Mouse (Mus musculus): ENCODE results near the gene Dst. TPM values are rescaled to one million over a fixed set of nuclear protein-coding genes. Genes with fewer than 3 reads are reported as not detected.

Gene Dst
- total and polyA plus RNA-seq, 3 experiments: 9.1 to 28.0 (median 20.5) TPM

GRCm38 (mm10) chr1:34150416-34151093, 242.5 kb downstream of the Dst start:
- Histone ChIP-seq H3K4me3 (replicated peaks in 1 of 3; ENCODE audit: low read depth in 2 of 3, low read length in 2 of 3, poor library complexity in 1 of 3) (no peak overlapping the region), H3K4me1 (ENCODE audit: control insufficient read depth in 1 of 2, insufficient read depth in 2 of 2) (peaks cover 12 to 44% of the 10 kb centered on the region in 2 experiments), H3K36me3 (replicated peaks in 1 of 2; ENCODE audit: control insufficient read depth in 1 of 2, insufficient read depth in 1 of 2, low read length in 1 of 2) (peaks cover 3 to 34% of the 10 kb centered on the region in 2 experiments), H3K27me3 (replicated peaks) (no peaks in the 10 kb centered on the region), H3K4me2 (ENCODE audit: insufficient read depth, low read depth, poor library complexity, severe bottlenecking) (peak overlapping the region; percentile 45; the same call in 1 of the 2 replicates), H3K79me2 (replicated peaks; ENCODE audit: control insufficient read depth, extremely low read depth, insufficient read depth, poor library complexity, severe bottlenecking) (no peaks in the 10 kb centered on the region), H3K9me3 (replicated peaks; ENCODE audit: low read length) (peaks cover 3% of the 10 kb centered on the region), H3K9ac (ENCODE audit: insufficient read depth, low read depth) (no peak overlapping the region), H3K27ac (ENCODE audit: insufficient read depth, low read depth) (no peak overlapping the region)
- 0 out of 2 replicates have a peak, but pooled peaks have one; percentile 12 for TF ChIP-seq BHLHE40 (IDR thresholded peaks at IDR 0.05; ENCODE audit: low read depth, low read length)
- 0 out of 2 replicates have a peak, but pooled peaks have one; percentile 70 for TF ChIP-seq JUND (conservative IDR thresholded peaks at IDR 0.05; ENCODE audit: low read depth, low read length)
- no peak for TF ChIP-seq ZC3H11A (IDR thresholded peaks at IDR 0.05; ENCODE audit: low read depth, low read length)
- no peak for TF ChIP-seq RCOR1 (conservative IDR thresholded peaks at IDR 0.05; ENCODE audit: low read depth, low read length)
- TF ChIP-seq USF2 (conservative IDR thresholded peaks at IDR 0.05; ENCODE audit: low read depth, low read length): no peak
- TF ChIP-seq ETS1 (conservative IDR thresholded peaks at IDR 0.05; ENCODE audit: low read depth, low read length): peak; percentile 42
- TF ChIP-seq MXI1 (IDR thresholded peaks at IDR 0.05; ENCODE audit: low read depth, low read length): no peak
- no peak for TF ChIP-seq MAZ (IDR thresholded peaks at IDR 0.05; ENCODE audit: low read depth, low read length)
- TF ChIP-seq NELFE (IDR thresholded peaks at IDR 0.05; ENCODE audit: low read depth, low read length): no peak
- no peak for TF ChIP-seq CHD1 (IDR thresholded peaks at IDR 0.05; ENCODE audit: low read depth, low read length)
- peak; percentile 67 for TF ChIP-seq JUN (IDR thresholded peaks at IDR 0.05; ENCODE audit: insufficient read depth, low read depth, low read length)
- no peak for TF ChIP-seq SMC3 (IDR thresholded peaks at IDR 0.05; ENCODE audit: low read depth, low read length)
- no peak for TF ChIP-seq MEF2A (IDR thresholded peaks at IDR 0.05; ENCODE audit: borderline replicate concordance, low read depth, low read length)
- peak; percentile 35 for DNase-seq (ENCODE audit: extremely low read depth)
- dilution Hi-C loops (cut with MboI; ENCODE audit: extremely low pct_ligation_motif_present, extremely low pct_unique_long_range_greater_than_20kb, low sequenced_read_pairs): no loop called here
- in situ Hi-C loops (cut with MboI; ENCODE audit: low pct_ligation_motif_present, low pct_unique_long_range_greater_than_20kb, low sequenced_read_pairs): no loop called here

GRCm38 (mm10) chr1:34152683-34153082, 244.7 kb downstream of the Dst start:
- peaks cover 6 to 41% of the 10 kb centered on the region in 2 experiments for H3K36me3 ChIP-seq (replicated peaks in 1 of 2; ENCODE audit: control insufficient read depth in 1 of 2, insufficient read depth in 1 of 2, low read length in 1 of 2)
- DNase-seq (ENCODE audit: extremely low read depth): peak; percentile 65
- H3K79me2 ChIP-seq (replicated peaks; ENCODE audit: control insufficient read depth, extremely low read depth, insufficient read depth, poor library complexity, severe bottlenecking): no peaks in the 10 kb centered on the region
- TF ChIP-seq MYC (IDR thresholded peaks at IDR 0.05; ENCODE audit: low read depth, low read length) (no peak), ELF1 (IDR thresholded peaks at IDR 0.05; ENCODE audit: low read depth, low read length) (0 out of 2 replicates have a peak, but pooled peaks have one; percentile 9), KAT2A (IDR thresholded peaks at IDR 0.05; ENCODE audit: insufficient replicate concordance, low read length) (no peak), ETS1 (conservative IDR thresholded peaks at IDR 0.05; ENCODE audit: low read depth, low read length) (peak; percentile 66), E2F4 (IDR thresholded peaks at IDR 0.05; ENCODE audit: insufficient replicate concordance, low read depth, low read length) (no peak), CTCF (conservative IDR thresholded peaks at IDR 0.05 in 1 of 2, IDR thresholded peaks at IDR 0.05 in 1 of 2; ENCODE audit: low read depth in 2 of 2, low read length in 2 of 2) (no peak), EP300 (IDR thresholded peaks at IDR 0.05; ENCODE audit: low read length) (peak; percentile 68), MEF2A (IDR thresholded peaks at IDR 0.05; ENCODE audit: borderline replicate concordance, low read depth, low read length) (peak; percentile 44; the same call in 1 of the 2 replicates), JUND (conservative IDR thresholded peaks at IDR 0.05; ENCODE audit: low read depth, low read length) (peak; percentile 81), CHD2 (IDR thresholded peaks at IDR 0.05; ENCODE audit: low read length) (0 out of 2 replicates have a peak, but pooled peaks have one; percentile 22), BHLHE40 (IDR thresholded peaks at IDR 0.05; ENCODE audit: low read depth, low read length) (peak; percentile 50), JUN (IDR thresholded peaks at IDR 0.05; ENCODE audit: insufficient read depth, low read depth, low read length) (peak; percentile 49), USF1 (IDR thresholded peaks at IDR 0.05; ENCODE audit: low read depth, low read length) (no peak), HCFC1 (IDR thresholded peaks at IDR 0.05; ENCODE audit: low read depth, low read length) (no peak), UBTF (IDR thresholded peaks at IDR 0.05; ENCODE audit: low read depth, low read length) (no peak), RCOR1 (conservative IDR thresholded peaks at IDR 0.05; ENCODE audit: low read depth, low read length) (0 out of 2 replicates have a peak, but pooled peaks have one; percentile 31), SIN3A (IDR thresholded peaks at IDR 0.05; ENCODE audit: low read length) (no peak; the same call in 1 of the 2 replicates), CHD1 (IDR thresholded peaks at IDR 0.05; ENCODE audit: low read depth, low read length) (no peak), USF2 (conservative IDR thresholded peaks at IDR 0.05; ENCODE audit: low read depth, low read length) (no peak), POLR2A (IDR thresholded peaks at IDR 0.05; ENCODE audit: low read depth, low read length) (no peak), ZC3H11A (IDR thresholded peaks at IDR 0.05; ENCODE audit: low read depth, low read length) (no peak), IRF4 (IDR thresholded peaks at IDR 0.05; ENCODE audit: low read depth, low read length) (peak; percentile 91)
- H3K27ac ChIP-seq (ENCODE audit: insufficient read depth, low read depth): peak overlapping the region; percentile 67; the same call in 1 of the 2 replicates
- peak overlapping the region in 1 of 3 experiments; percentile 16 for H3K4me3 ChIP-seq (replicated peaks in 1 of 3; ENCODE audit: low read depth in 2 of 3, low read length in 2 of 3, poor library complexity in 1 of 3)
- no peak overlapping the region for H3K9ac ChIP-seq (ENCODE audit: insufficient read depth, low read depth)
- peaks cover 12 to 44% of the 10 kb centered on the region in 2 experiments for H3K4me1 ChIP-seq (ENCODE audit: control insufficient read depth in 1 of 2, insufficient read depth in 2 of 2)
- H3K27me3 ChIP-seq (replicated peaks): no peaks in the 10 kb centered on the region
- in situ Hi-C loops (cut with MboI; ENCODE audit: low pct_ligation_motif_present, low pct_unique_long_range_greater_than_20kb, low sequenced_read_pairs) (no loop called here), dilution Hi-C loops (cut with MboI; ENCODE audit: extremely low pct_ligation_motif_present, extremely low pct_unique_long_range_greater_than_20kb, low sequenced_read_pairs) (no loop called here)
- peaks cover 3% of the 10 kb centered on the region for H3K9me3 ChIP-seq (replicated peaks; ENCODE audit: low read length)
- H3K4me2 ChIP-seq (ENCODE audit: insufficient read depth, low read depth, poor library complexity, severe bottlenecking): peak overlapping the region; percentile 25; the same call in 1 of the 2 replicates
